Mouse (Mus musculus) adrenal gland, adult 2 months (tissue): ENCODE data around the gene Zap70. TPM values are rescaled to one million over a fixed set of nuclear protein-coding genes. Genes with fewer than 3 reads are reported as not detected.

Experiments
- DNase-seq: peaks from one replicate; pipeline ENCODE4 v3.0.0; 2021
- polyA plus RNA-seq: library from polyadenylated mRNA; depleted of rRNA; stranded (reverse); fragments of >200 nt; gene quantifications from 2 replicates; pipeline ENCODE4 v1.2.3, GENCODE M21; 2012; rRNA removed
- total RNA-seq, 2 experiments: library from RNA; stranded (reverse); gene quantifications; 2 replicates each; pipeline ENCODE4 v1.2.3; 2021

Gene Zap70
- total and polyA plus RNA-seq, 3 experiments: 0.29 to 2.1 (median 0.90) TPM

DNA sequence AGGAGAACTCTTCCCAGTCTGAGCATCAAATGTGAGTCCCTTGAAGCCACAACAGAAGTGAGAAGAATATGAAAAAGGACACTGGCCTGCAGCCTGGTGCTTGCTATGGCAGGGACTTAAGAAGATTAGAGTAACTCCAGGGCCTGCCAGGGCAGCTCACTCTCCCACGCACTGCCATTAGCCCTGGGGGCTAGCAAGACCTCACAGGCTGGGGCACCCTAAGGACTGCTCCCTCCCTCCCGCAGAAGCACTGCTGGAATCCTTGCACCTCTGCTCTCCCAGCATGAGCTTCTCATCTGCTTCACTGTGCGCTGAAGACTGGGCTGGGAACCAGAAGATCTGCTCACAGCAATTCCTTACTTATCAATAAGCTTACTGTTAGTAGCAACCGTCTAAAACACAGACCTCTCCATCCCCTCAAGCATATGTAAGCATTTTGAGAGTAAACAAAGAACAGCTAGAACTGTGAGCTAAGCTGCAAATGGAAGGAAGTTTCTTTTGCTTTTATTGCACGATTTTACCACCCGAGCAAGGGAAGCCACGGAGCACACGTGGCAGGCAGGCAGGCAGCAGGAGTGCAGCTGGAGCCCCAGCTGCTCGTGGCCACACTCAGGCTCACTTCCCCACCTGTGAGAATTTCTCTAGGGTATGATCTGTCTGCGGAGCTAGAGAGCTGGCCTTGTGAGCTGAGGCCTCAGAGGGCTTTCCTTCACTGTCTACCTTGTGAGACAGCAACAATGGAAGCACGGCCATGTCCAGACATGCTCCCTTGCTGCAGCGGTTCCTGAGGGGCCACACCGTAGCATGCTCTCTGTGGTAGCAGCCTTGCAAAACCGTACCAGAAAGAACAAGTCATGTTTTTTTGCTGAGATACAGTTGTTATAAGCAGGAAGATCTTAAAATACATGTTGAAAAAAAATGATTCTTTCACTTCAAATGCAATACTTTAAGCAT, 69.6 kb downstream of the Zap70 start:
- DNase-seq: no peak

Other genes starting within 250 kb of the Zap70 start
- gene Cnnm3, start 249.9 kb upstream of the Zap70 start, total RNA-seq: 10 to 100 TPM; 25.9 to 32.0 TPM
- 53.9 and 70.6 TPM in 2 replicates for gene Cnnm3, start 249.9 kb upstream of the Zap70 start, polyA plus RNA-seq
- 10 to 100 TPM in 1 of 2 experiments, 1 to 10 TPM in 1; 6.9 to 11.2 TPM for gene Ankrd23, start 224.9 kb upstream of the Zap70 start, total RNA-seq
- gene Ankrd23, start 224.9 kb upstream of the Zap70 start, polyA plus RNA-seq: 16.5 and 19.9 TPM in 2 replicates
- gene Gm42417, start 222.4 kb upstream of the Zap70 start, total RNA-seq: not detected
- not detected in 2 replicates for gene Gm42417, start 222.4 kb upstream of the Zap70 start, polyA plus RNA-seq
- 10 to 100 TPM; 11.1 to 14.5 TPM for gene Ankrd39, start 214.4 kb upstream of the Zap70 start, total RNA-seq
- 24.4 and 41.9 TPM in 2 replicates for gene Ankrd39, start 214.4 kb upstream of the Zap70 start, polyA plus RNA-seq
- 10 to 100 TPM; 13.0 to 25.3 TPM for gene Sema4c, start 203.4 kb upstream of the Zap70 start, total RNA-seq
- gene Sema4c, start 203.4 kb upstream of the Zap70 start, polyA plus RNA-seq: 22.5 and 24.0 TPM in 2 replicates
- gene Fam178b, start 78.6 kb upstream of the Zap70 start, total RNA-seq: under 1 TPM; 0.14 to 0.79 TPM
- 0.52 and 1.2 TPM in 2 replicates for gene Fam178b, start 78.6 kb upstream of the Zap70 start, polyA plus RNA-seq
- 1,000 to 10,000 TPM in 1 of 2 experiments, 100 to 1,000 TPM in 1; 981 to 1,022 TPM for gene Cox5b, start 70.3 kb upstream of the Zap70 start, total RNA-seq
- gene Cox5b, start 70.3 kb upstream of the Zap70 start, polyA plus RNA-seq: 749 and 851 TPM in 2 replicates
- gene 4933424G06Rik, start 51.6 kb upstream of the Zap70 start, total RNA-seq: not detected
- not detected in 2 replicates for gene 4933424G06Rik, start 51.6 kb upstream of the Zap70 start, polyA plus RNA-seq
- 100 to 1,000 TPM; 132 to 140 TPM for gene Actr1b, start 47.4 kb upstream of the Zap70 start, total RNA-seq
- 144 and 156 TPM in 2 replicates for gene Actr1b, start 47.4 kb upstream of the Zap70 start, polyA plus RNA-seq
- gene Tmem131, start 181.9 kb downstream of the Zap70 start, total RNA-seq: 10 to 100 TPM; 38.8 to 51.0 TPM
- gene Tmem131, start 181.9 kb downstream of the Zap70 start, polyA plus RNA-seq: 15.8 and 17.8 TPM in 2 replicates